Mouse (Mus musculus) cerebellum, adult 11 months (tissue): ENCODE measurements around the gene Osbp2.

Source experiments
- DNase-seq: peaks from one replicate; pipeline ENCODE4 v3.0.0; 2022

Gene Osbp2

GRCm38 (mm10) chr11:3817986-3818758 lies 45.5 kb downstream of the Osbp2 start:
- DNase-seq = no peak

- DNase-seq = no peak
Measured at GRCm38 (mm10) chr11:3815951-3816350, 47.8 kb downstream of the Osbp2 start.

- no peak for DNase-seq
Measured at GRCm38 (mm10) chr11:3813340-3813739, 50.4 kb downstream of the Osbp2 start.

GRCm38 (mm10) chr11:3808162-3808561 lies 55.5 kb downstream of the Osbp2 start:
- peak; percentile 47 for DNase-seq

- DNase-seq = peak; percentile 48
Measured at GRCm38 (mm10) chr11:3805362-3805761, 58.3 kb downstream of the Osbp2 start.

- DNase-seq = no peak
Measured at GRCm38 (mm10) chr11:3804639-3805038, 59.1 kb downstream of the Osbp2 start.

- DNase-seq = no peak
Measured at GRCm38 (mm10) chr11:3802057-3802456, 61.6 kb downstream of the Osbp2 start.

- no peak for DNase-seq
Measured at GRCm38 (mm10) chr11:3797631-3798215, 66.0 kb downstream of the Osbp2 start.

GRCm38 (mm10) chr11:3790736-3791135 lies 73.0 kb downstream of the Osbp2 start:
- no peak for DNase-seq

- no peak for DNase-seq
Measured at GRCm38 (mm10) chr11:3789919-3790318, 73.8 kb downstream of the Osbp2 start.

GRCm38 (mm10) chr11:3786564-3786963 lies 77.1 kb downstream of the Osbp2 start:
- peak; percentile 90 for DNase-seq

- DNase-seq = no peak
Measured at GRCm38 (mm10) chr11:3775263-3775644, 88.4 kb downstream of the Osbp2 start.

- DNase-seq = peak; percentile 50
Measured at GRCm38 (mm10) chr11:3774463-3775262, 89.0 kb downstream of the Osbp2 start.

- DNase-seq = no peak
Measured at GRCm38 (mm10) chr11:3773782-3774462, 89.8 kb downstream of the Osbp2 start.

- DNase-seq = peak; percentile 46
Measured at GRCm38 (mm10) chr11:3773136-3773535, 90.6 kb downstream of the Osbp2 start.

- no peak for DNase-seq
Measured at GRCm38 (mm10) chr11:3771348-3771747, 92.4 kb downstream of the Osbp2 start.

- DNase-seq = no peak
Measured at GRCm38 (mm10) chr11:3767830-3768229, 95.9 kb downstream of the Osbp2 start.

GRCm38 (mm10) chr11:3766964-3767363 lies 96.7 kb downstream of the Osbp2 start:
- DNase-seq = no peak

GRCm38 (mm10) chr11:3764352-3764751 lies 99.4 kb downstream of the Osbp2 start:
- DNase-seq = no peak

- no peak for DNase-seq
Measured at GRCm38 (mm10) chr11:3761775-3762501, 101.8 kb downstream of the Osbp2 start.

GRCm38 (mm10) chr11:3761339-3761738 lies 102.4 kb downstream of the Osbp2 start:
- no peak for DNase-seq

- DNase-seq = peak; percentile 53
Measured at GRCm38 (mm10) chr11:3759433-3759832, 104.3 kb downstream of the Osbp2 start.
